Mouse (Mus musculus): ENCODE data around the gene Spp1.

GRCm38 (mm10) chr5:104407541-104408231 lies 27.2 kb upstream of the Spp1 start:
- TF ChIP-seq HCFC1 (IDR thresholded peaks at IDR 0.05; ENCODE audit: borderline replicate concordance, insufficient read depth, low read length) (no peak), MAFK (IDR thresholded peaks at IDR 0.05; ENCODE audit: insufficient read depth, low read depth, low read length) (no peak), ZNF384 (IDR thresholded peaks at IDR 0.05; ENCODE audit: low read depth, low read length) (no peak)
